Mouse (Mus musculus): ENCODE data around the gene Rab39.

GRCm38 (mm10) chr9:53664819-53665218, 41.2 kb downstream of the Rab39 start:
- TF ChIP-seq CTCF (IDR thresholded peaks at IDR 0.05; ENCODE audit: extremely low read depth, insufficient read depth, insufficient read length, insufficient replicate concordance) (no peak), POLR2A (IDR thresholded peaks at IDR 0.05; ENCODE audit: low read depth, low read length) (no peak)
